Mouse (Mus musculus) heart, postnatal 4 days (tissue): Measurements from ENCODE around the gene Gck. TPM values are rescaled to one million over a fixed set of nuclear protein-coding genes. Genes with fewer than 3 reads are reported as not detected.
A peak's percentile ranks its signal among the peaks of the same experiment; 100 is the strongest.

Experiments
- DNase-seq: peaks from one replicate; pipeline ENCODE4 v3.0.0; 2021
- total RNA-seq, 2 experiments: library from RNA; stranded (reverse); gene quantifications; 2 replicates each; pipeline ENCODE4 v1.2.3; 2021

Gene Gck
- total RNA-seq, result not detected

DNA sequence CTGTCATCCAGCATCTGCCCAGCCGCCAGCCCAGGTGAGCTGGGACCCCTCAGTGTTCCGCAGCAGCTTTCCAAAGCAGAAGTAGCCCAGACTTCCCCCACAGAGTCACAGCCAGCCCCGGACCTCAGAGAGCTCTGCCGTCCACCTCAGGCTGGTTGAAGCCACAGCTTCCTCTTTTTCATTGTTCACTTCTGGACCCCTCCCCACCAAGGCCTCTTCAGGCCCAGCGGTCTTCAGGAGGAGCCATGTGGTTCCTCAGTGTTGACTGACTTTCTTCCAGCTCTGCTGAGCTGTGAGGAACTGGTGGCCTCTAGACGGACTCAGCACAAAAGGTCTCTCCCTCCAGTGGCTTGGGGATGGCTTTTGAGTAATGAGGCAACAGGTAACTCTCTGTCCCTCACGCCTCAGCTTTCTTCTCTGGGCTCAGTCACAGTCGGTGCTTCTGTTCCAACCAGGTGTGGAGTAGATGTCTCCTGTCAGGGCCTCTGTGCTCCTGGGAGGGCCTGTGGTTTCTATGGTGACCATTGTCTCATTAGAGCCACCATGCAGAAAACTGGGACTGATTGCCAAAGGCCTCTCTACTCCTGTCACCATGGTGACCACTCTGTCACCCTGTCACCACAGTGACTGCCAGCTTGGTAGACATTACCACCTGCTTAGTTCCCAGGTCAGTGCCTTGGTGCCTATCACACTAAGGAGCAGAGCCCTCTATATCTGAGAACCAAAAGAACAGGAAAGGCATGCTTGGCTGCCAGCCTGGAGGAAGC is at the start of gene Gck:
Gene Gck (minus strand): TSS at position 496 of the 767 bp plus-strand sequence.
- DNase-seq, result no peak

DNA sequence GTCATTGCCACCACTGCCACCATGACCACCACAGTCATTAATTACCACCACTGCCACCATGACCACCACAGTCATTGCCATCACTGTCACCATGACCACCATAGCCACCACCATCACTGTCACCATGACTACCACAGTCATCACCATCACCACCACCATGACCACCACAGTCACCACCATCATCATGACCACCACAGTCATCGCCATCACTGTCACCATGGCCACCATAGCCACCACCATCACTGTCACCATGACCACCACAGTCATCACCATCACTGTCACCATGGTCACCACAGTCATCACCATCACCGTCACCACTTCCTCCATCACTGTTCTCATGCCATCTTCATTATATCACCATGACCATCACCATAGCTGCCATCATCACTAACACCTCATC is 48.6 kb upstream of the Gck start:
- DNase-seq, result no peak

DNA sequence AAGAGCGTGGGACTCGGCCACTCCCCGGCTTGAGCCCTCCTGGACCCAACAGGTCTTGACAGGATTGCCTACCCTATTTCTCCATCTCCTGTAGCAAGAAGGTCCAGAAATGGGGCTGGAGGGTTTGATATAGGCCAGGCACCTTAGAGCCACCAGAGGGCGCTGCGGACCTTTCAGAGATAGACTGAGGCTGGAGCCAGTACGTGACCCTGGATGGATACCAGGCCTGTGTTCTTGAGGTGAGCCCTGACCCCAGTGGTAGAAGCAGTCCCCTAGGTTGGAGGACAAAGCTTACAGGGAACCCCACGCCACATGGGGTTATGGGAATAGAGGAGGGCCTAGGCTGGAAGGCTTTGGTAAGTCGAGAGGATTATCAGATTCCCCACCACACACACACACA is 46.1 kb upstream of the Gck start:
- peak; percentile 91 for DNase-seq

DNA sequence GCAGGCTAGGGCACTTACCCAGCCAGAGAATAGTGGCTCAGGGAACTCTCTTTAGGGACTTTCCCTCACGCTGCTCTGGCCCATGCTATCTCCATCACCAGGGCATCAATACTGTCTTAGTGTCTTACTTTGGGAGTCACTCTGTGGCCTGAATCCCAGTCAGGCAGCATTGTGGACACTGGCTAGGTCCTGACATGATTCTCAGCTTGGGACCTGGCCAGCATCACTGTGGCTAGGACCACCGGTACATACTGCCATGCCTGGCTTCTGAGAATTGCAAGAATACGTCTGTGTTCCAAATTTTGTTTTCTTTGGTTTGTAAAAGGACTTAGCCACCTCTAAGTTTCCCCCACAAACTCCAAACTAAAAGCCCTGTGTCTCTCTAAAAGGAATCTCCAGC is 45.0 kb upstream of the Gck start:
- DNase-seq, result no peak

DNA sequence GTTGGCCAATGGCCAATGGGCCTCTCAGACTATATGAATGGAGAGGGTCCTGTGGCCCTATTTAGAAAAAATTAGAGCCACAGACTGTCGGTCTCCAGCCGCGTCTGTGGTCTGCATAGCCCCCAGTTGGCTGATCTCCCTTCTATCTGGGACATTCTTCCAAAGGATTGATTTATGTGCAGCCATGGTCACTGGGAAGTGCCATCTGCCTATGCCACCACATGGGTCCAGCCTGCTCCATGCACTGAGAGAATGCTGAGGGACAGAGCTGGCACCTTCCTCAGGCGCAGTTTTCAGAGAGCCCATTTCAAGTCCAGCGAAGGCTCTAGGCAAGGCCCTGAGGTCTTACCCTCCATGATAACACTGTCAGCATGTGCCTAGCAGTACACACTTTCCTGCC is 44.3 kb upstream of the Gck start:
- no peak for DNase-seq

DNA sequence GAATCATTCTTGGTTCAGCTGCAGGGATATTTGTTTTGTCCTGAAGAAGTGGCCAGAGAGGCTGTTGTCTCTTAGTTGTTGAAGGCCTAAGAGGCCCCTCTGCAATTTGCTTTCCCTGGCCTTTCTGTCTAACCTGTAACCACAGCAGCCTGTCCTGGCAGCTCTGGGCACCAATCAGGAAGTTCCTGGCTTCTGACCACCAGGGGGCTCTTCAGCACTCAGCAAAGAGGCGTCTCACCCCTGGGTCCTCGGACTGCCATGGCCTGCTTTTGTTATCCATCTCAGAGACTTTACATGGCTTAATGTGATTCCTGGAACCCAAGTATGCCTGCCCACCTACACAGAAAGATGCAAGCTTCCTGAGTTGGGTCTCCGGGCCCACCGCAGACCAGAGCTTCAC is 41.0 kb upstream of the Gck start:
- DNase-seq, result peak; percentile 64

DNA sequence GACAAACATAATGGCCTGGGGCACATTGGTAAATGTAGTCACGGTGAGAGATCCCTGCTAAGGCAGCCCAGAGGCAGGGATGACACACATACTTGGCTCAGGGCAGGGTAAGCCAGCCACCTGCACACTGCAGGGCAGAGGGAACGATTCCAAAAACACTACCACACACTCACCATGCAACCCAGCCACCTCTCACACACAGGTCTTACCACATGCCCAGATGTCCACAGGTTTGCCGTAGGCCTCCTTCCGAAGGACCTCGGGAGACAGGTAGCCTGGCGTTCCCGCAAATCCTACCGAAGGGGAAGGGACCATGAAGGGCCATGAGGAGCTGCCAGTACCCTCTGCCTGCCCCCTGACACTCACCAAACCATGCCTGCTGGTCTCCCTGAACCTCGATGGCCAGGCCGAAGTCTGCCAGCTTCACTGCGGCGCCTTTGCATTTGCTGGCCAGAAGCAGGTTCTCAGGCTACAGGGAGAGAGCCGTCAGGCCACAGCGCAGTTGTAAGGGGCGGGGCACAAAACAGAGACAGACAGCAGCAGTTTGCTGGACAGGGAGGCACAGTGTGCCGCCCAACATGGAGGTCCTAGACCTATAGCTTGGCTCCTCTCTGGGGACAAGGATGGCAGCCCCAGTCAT is 40.2 kb upstream of the Gck start:
- DNase-seq, result no peak

DNA sequence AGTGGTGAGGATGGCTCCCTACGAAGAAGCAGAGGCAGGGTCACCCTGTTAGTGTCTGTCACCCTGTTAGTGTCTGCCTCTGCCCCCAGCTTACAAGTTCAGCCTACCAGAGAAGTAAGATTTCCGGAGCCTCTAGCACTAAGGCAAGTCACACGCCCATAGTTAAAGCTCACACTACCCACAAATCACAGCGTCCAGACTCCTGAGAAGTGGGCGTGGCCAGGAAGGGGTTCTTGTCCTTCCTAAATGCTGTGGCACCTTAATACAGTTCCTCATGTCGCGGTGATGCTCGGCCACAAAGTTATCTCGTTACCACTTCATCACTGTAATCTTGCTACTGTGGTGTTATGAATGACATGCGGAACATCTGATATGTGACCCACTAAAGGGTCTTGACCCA is 38.2 kb upstream of the Gck start:
- no peak for DNase-seq

DNA sequence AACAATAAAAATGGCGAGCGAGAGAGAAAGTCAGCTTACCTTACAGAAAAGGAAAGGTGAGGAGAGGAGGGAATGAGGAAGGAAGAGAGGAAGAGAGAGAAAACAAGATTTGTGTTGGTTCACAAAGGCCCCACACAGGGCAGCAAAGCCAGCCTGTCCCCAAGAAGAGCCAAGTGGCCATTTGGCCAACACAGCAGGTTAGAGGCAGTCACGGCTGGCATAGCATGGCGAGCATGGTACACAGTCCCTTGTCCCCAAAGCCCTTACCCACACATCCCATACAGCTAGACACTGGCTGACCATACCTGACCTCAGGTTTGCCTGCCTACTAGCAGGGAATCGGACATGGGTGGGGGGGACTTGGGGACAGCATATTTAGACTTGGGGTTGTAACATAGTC is 33.7 kb upstream of the Gck start:
- no peak for DNase-seq

DNA sequence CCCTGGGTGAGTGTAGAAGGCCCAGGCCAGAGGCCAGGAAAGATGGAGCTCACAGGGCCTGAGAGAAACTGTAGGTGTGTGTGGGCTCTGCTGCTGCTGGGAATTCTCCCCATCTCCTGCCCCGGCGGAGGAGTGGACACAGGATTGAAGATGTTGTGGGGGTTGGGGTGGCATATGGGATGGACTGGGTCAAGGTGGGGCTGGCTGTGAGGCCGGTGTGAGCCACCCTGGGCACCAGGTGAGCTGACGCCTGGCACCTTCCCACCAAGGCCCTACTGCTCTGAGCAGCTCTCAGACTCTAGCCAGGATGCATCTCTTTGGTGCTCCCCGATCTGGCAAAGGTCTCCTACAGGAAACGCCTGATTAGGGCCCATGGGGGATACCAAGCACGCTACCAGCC is 31.4 kb upstream of the Gck start:
- DNase-seq, result no peak

DNA sequence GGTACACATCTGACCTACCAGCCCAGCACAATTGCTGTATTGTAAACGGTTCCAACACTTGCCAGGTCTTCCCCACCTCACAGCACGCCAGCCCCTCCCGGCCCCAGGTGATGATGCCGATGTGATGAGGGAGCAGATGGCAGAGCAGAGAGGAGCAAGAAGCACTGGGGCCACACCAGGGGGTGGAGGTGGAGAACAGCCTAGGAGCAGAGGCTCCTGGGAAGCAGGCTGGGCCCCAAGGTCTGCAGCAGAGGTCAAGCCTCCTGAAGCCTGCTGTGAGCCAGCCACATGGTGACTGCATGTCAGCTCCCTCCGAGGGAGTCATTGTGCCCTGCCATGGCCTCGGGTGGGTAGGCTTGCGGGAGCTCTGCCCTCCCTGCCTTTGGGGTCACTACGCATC is 30.7 kb upstream of the Gck start:
- no peak for DNase-seq

DNA sequence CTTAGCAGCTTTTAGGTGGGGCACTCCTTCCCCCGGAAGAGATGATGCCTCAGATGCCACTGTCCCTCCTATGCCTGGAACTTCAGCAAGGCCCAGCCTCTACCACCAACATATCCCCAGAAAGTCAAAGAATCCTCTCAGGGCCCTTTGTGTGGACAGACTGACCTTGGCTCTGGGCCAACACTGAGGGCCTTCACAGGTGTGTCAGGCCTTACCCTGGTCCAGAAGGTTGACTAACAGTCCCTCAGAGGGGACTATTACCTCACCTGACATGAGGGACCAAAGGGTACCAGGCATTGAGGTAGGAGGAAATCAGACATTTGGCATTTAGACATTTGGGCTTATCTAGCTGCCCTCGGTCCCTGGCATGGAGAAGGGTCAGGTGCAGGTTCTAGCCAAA is 30.2 kb upstream of the Gck start:
- no peak for DNase-seq

DNA sequence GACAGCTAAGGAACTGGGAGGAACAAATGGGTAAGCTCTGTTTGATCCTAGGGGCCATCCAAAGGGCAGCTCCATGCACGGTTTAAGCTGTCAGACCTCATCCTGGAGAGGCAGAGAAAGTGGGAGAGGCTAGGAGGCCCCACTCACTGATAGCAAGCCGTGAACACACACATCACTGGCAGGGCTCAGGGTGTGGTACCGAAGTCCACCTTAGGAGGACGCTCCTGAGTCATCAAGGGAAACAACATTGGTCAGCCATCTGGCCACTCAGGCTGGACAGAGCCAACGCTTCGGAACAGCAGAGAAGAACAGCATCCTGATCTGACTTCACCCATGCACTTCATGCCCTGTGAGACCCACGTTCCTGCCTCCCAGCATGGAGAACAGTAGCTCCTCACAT is 29.2 kb upstream of the Gck start:
- DNase-seq, result no peak

DNA sequence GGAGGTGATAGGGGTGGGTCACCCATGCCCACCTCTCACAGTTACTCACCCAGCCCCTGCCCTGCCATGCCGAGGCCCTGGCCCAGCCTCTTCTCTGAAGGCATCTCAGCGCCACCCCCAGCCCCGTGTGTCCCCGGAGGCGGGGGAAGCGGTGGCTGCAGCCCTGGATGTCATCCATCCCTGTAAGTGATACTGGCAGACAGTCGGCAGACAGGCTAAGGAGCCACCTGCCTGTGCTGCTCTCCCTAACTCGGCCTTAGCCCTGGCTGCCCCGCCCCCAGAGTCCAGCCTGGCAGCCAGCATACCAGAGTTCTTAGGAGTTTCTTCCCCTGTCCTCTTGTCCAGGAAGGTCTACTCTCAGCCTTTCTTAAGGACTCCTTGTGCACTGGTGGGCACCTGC is 26.2 kb upstream of the Gck start:
- no peak for DNase-seq

DNA sequence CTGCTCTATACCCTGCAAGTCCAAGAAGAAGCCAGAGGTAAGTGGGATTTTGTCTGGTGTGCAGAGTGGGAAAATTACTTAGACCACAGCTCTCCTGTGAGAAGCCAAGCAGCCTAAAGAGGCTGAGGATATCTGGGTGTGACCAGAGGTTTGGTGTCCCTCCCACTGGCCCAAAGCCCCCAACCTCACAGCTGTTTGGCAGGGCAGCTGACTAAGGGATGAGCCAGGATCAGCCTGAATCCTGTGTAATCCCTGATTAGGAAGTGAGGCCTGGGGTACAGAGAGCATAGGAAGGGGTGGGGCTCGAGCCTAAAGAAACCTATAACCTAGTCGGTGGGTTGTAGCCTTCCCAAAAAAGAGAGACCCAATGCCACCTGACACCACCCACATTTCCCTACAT is 25.2 kb upstream of the Gck start:
- DNase-seq, result no peak

DNA sequence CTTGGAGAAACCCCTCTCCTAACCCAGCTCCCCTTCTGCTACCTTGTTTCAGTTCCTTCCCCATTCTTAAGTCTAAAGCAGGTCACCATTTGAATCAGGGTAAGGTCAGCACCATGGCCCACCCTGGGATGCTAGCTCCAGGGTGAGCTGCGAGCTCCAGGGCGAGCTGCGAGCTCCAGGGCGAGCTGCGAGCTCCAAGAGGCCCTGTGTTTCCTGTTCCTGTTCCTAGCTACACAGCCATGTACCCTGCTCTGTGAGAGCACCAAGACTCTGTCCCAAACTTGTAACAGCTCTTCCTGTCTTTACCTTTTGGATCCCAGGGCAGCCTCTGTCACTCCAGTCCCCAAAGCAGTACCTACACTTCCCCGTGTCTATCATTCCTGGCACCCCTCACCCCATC is 24.2 kb upstream of the Gck start:
- no peak for DNase-seq

DNA sequence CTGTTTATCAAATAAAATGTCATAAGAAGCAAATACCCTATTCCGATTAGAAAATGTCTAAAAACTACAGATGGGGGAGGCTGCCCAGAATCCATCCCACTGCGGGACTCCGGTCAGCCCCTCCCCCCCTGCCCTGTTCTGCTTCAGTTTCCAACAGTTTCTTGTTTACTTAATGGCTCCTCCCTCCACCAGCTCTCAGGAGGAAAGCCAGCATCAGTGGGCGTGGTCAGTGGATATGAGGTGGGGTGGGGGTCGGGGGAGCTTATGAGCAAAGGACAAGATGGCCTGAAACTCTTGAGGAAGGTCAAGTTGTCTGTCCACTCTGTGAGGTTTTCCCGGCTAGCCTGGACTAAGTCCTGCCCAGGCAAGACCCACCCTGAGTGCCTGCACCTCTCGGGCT is 23.3 kb upstream of the Gck start:
- DNase-seq, result no peak

DNA sequence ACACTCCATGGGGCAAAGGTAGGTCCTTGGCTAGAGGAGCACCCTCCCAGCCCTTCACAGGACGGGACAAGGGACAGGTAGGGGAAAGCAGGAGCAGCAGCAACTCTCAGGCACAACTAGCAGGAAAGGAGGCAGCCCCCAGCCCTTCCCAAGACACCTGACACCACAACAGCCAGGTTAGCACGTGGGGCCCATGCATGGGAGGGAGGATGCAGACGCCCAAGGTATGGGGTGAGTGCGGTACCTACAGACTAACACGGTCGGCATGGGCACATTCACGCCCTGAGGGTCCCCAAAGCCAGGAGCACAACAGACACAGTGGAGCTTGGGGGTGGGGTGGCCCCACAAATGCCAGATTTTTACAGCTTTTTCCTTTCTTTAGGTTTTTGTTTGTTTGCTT is 21.3 kb upstream of the Gck start:
- DNase-seq, result no peak

DNA sequence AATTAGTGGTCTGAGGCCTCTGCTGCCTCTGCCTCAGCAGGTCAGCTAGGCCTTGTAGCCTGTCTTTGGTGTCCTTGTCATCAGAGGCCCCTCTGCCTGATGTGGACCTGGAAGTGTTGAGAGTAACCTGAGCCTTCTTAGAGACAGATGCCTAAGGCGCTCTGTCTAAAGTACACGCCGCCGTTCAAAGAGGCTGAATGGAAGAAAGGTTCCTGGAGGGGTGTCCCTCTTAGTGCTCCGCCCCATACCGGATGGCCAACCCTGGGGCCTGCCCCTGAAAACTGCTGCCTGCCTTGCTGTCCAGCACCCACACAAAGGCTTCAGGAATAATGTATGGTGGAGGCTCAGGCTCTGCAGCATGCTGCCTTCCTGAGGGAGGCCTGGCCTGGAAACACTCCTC is 18.3 kb upstream of the Gck start:
- no peak for DNase-seq

DNA sequence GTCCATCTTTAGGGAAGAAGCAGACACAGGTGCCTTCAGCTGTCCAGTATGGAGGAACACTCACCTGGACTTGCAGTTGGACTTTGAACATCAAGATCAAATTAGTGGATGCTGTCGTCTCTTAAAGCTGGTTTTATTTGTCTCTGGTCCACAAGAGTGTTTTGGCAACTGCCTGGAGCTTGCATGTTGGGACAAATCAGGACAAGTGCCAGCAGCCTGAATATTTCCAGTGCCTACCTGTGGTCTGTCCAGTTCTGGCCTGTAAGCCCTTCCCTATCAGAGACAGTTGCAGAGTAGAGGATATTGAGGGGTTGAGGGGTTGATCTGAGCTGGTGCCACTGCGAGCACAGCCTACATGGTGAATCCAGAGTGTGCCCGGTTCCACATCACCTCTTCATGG is 16.9 kb upstream of the Gck start:
- no peak for DNase-seq

DNA sequence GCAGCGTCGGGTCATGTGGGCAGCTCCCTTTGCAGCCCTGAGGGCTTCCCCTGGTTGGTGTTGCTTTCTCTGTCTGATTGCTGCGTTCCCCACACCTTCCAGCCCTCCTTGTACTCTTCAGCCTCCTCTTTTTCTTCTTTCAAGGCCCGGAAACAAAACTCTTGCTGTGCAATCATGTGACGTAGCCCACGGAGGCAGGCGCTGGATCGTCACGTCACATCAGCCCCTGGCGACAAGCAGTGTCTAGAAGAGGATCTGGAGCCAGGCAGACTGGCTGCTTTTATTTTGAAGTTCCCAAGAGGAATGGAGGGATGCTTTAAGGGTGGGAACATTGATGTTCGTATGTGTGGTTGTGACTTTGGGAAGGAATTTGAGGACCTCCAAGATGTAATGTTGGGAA is 16.0 kb upstream of the Gck start:
- DNase-seq, result no peak

DNA sequence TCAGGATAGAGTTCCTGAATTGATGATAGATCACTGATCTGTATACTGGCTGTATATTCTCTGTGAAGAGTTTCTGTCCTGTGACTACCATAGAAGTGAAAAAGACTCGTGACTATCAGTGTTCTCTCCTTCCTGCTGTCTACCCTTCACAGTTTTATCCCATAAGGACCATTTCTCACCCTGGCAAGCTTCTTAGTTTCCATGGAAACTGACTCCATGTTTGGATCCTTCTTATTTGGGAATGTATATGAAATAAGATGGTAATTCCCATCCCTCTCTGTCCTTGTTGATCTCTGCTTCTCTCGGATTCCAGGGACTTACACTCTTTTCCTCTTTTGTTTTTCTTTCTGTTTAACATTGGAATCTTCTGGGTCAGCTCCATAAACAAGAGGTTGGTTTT is 10.2 kb upstream of the Gck start:
- DNase-seq, result no peak

DNA sequence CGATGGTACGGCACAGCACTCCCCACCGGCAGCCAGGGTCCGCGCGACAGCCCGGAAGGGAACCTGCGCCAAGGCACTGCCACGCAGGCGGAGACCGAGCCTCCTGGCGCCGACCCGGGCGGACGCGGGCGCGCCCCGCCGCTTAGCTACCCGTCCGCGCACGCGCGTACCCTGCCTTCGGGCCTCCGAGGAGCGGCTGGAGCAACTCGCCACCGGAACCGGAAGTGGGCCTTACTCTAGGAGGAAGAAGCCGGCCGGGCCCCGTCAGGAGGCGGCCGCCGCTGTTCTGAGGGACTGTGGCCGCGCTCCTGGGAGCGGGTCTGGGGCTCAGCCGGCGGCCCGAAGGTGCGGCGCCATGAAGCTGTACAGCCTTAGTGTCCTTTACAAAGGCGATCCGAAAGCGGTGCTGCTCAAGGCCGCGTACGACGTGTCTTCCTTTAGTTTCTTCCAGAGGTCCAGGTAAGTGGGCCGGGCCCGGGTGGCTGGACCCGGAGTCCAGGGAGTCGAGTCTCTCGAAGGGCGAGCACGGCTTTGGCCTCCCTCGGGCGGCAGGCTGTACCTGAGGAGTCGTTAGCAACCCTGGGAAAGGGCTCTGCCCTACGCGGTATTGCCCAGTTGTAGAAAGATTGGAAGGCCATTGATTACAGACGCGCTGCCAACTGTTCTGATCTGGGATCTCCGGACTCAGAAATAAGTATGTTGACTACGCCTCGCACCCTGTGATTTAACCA is 5.8 kb upstream of the Gck start, which contains the start of gene Ykt6:
Gene Ykt6 (plus strand): TSS at position 148 of the 731 bp plus-strand sequence.
- DNase-seq, result peak; percentile 97

DNA sequence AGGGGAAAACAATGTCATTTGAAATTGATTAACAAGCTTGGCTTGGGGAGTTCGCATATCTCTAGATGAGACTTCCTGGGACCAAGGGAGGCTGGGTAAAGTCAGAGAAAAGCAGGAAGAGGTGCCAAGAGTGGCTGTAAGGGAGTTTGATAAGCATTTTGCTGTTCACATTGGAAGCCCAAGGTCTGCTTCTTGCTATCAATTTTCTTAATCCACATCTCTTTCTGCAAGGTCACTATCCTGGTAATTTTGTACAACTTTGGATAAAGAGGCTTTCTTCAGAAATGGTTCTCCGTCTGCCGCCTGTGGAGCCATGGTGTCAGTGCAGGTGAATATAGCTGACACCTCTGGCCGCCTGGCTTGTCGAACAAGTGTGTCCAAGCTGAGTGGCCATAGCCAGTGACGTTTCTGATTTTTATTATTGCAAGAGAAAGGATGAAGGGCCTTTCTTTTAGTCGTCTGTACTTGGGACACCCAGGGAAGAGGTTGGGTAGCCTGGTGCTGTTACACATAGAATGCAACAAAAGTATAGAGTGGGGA is 5.2 kb upstream of the Gck start:
- peak; percentile 67 for DNase-seq
